Mouse (Mus musculus): Measurements from ENCODE around the gene Antxr1. TPM values are rescaled to one million over a fixed set of nuclear protein-coding genes. Genes with fewer than 3 reads are reported as not detected.

The Antxr1 gene
- polyA plus RNA-seq, 1 experiment from 2014 or later = 6.5 TPM

GRCm38 (mm10) chr6:87276941-87277340, 58.7 kb downstream of the Antxr1 start:
- 0 out of 2 replicates have a peak, but pooled peaks cover 6% of the 10 kb centered on the region for H3K36me3 ChIP-seq (ENCODE audit: control insufficient read depth, insufficient read depth, low read length)
- no peaks in the 10 kb centered on the region for H3K27me3 ChIP-seq (ENCODE audit: control insufficient read depth, insufficient read depth, low read length)
- WGBS = 91% methylated on average over 7 of the region's 7 CpGs
- no peak for ATAC-seq (ENCODE audit: insufficient number of reproducible peaks, insufficient read depth, low FRiP score, low read depth)
- H3K4me1 ChIP-seq (ENCODE audit: control insufficient read depth in 2 of 2, insufficient read depth in 2 of 2, low read length in 2 of 2) = peaks cover 16 to 28% of the 10 kb centered on the region in 2 experiments
- peaks cover 6% of the 10 kb centered on the region; the same call in 1 of the 2 replicates for H3K9me3 ChIP-seq (ENCODE audit: control insufficient read depth, low read length)
- no peak overlapping the region for H3K4me3 ChIP-seq (ENCODE audit: control insufficient read depth in 1 of 2, insufficient read depth in 1 of 2, low read depth in 1 of 2, low read length in 2 of 2)
- H3K4me2 ChIP-seq (ENCODE audit: low read length) = no peak overlapping the region
- H3K9ac ChIP-seq (ENCODE audit: low read length) = no peak overlapping the region
- H3K27ac ChIP-seq (replicated peaks in 1 of 2; ENCODE audit: control insufficient read depth in 1 of 2, insufficient read depth in 1 of 2, low read depth in 2 of 2, low read length in 2 of 2) = 0 out of 4 replicates have a peak overlapping the region, but pooled peaks of 1 of the 2 experiments have one; percentile 11

DNA sequence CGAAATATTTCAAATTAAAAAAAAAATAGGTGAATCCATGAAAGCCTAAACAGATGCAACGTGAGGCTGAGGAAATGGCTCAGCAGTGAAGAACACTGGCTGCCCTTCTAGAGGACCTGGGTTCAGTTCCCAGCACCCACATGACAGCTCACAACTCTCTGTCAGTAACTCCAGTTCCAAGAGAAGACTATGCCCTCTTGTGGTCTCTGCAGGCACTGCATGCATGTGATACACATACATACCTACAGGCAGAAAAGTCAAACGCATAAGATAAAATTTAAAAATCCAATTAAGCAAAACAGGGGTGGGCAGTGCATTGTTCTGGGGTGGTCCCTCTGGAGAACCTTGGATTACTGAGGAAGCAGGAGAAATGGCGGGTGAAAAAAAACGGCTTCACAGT, 60.8 kb downstream of the Antxr1 start:
- peaks cover 21 to 33% of the 10 kb centered on the region in 2 experiments for H3K4me1 ChIP-seq (ENCODE audit: control insufficient read depth in 2 of 2, insufficient read depth in 2 of 2, low read length in 2 of 2)

DNA sequence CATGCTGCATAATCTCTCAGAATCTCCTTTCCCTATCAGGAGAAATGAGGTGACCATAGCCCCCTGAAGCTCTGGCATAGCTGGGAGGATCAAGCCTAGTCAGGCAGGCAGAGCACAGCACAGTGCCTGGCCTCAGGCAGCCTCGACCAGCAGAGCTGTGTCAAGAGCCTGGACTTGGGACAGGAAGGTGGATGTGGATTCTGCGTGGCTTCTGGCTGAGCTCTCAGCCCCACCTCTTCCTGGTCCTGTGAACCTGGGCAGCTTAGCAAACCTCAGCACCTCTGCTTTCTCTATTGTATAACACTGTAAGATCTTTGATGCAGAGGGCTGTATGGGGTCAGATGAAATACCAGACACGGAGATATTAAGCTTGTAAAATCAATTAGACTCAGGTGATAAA, 61.8 kb downstream of the Antxr1 start:
- ATAC-seq (ENCODE audit: insufficient number of reproducible peaks, insufficient read depth, low FRiP score, low read depth) = no peak
- H3K4me1 ChIP-seq (ENCODE audit: control insufficient read depth in 2 of 2, insufficient read depth in 2 of 2, low read length in 2 of 2) = peaks cover 21 to 33% of the 10 kb centered on the region in 2 experiments
- 63% methylated on average over 3 of the region's 3 CpGs for WGBS

More for the DNA sequence above, 60.8 kb downstream of the Antxr1 start:
- Histone ChIP-seq H3K27ac (replicated peaks in 1 of 2; ENCODE audit: control insufficient read depth in 1 of 2, insufficient read depth in 1 of 2, low read depth in 2 of 2, low read length in 2 of 2) (no peak overlapping the region), H3K36me3 (ENCODE audit: control insufficient read depth, insufficient read depth, low read length) (0 out of 2 replicates have a peak, but pooled peaks cover 6% of the 10 kb centered on the region), H3K9ac (ENCODE audit: low read length) (no peak overlapping the region), H3K4me2 (ENCODE audit: low read length) (no peak overlapping the region), H3K4me3 (ENCODE audit: control insufficient read depth in 1 of 2, insufficient read depth in 1 of 2, low read depth in 1 of 2, low read length in 2 of 2) (no peak overlapping the region), H3K27me3 (ENCODE audit: control insufficient read depth, insufficient read depth, low read length) (no peaks in the 10 kb centered on the region), H3K9me3 (ENCODE audit: control insufficient read depth, low read length) (peaks cover 6% of the 10 kb centered on the region; the same call in 1 of the 2 replicates)
- WGBS = 96% methylated on average over 5 of the region's 5 CpGs
- no peak for ATAC-seq (ENCODE audit: insufficient number of reproducible peaks, insufficient read depth, low FRiP score, low read depth)

DNA sequence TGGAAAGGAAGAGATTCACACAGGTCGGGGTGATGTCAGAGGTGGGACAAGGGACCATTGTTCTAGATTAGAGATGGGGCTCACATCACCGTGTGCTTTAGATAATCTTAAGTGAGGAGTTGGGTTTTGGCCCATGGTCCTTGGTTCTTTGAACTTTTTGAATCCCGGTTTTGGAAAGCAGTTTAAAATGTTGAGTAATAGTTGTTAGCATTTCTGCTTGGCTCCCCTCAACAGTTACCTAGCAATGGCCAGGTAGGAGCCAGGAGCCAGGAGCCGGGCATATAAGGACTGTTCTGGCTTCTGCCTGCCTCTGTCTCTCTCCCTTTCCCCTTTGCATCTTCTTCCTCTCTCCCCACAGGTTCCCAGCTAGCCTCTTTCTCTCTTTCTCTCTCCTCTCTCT, 62.5 kb downstream of the Antxr1 start:
- no peak overlapping the region for H3K4me2 ChIP-seq (ENCODE audit: low read length)
- 0 out of 2 replicates have a peak, but pooled peaks cover 6% of the 10 kb centered on the region for H3K36me3 ChIP-seq (ENCODE audit: control insufficient read depth, insufficient read depth, low read length)
- peaks cover 19 to 33% of the 10 kb centered on the region in 2 experiments for H3K4me1 ChIP-seq (ENCODE audit: control insufficient read depth in 2 of 2, insufficient read depth in 2 of 2, low read length in 2 of 2)
- 76% methylated on average over 4 of the region's 4 CpGs for WGBS
- H3K27me3 ChIP-seq (ENCODE audit: control insufficient read depth, insufficient read depth, low read length) = no peaks in the 10 kb centered on the region
- H3K9ac ChIP-seq (ENCODE audit: low read length) = no peak overlapping the region
- H3K27ac ChIP-seq (replicated peaks in 1 of 2; ENCODE audit: control insufficient read depth in 1 of 2, insufficient read depth in 1 of 2, low read depth in 2 of 2, low read length in 2 of 2) = no peak overlapping the region
- H3K9me3 ChIP-seq (ENCODE audit: control insufficient read depth, low read length) = peaks cover 6% of the 10 kb centered on the region; the same call in 1 of the 2 replicates
- H3K4me3 ChIP-seq (ENCODE audit: control insufficient read depth in 1 of 2, insufficient read depth in 1 of 2, low read depth in 1 of 2, low read length in 2 of 2) = no peak overlapping the region
- ATAC-seq (ENCODE audit: insufficient number of reproducible peaks, insufficient read depth, low FRiP score, low read depth) = no peak

More for the DNA sequence above, 61.8 kb downstream of the Antxr1 start:
- Histone ChIP-seq H3K36me3 (ENCODE audit: control insufficient read depth, insufficient read depth, low read length) (0 out of 2 replicates have a peak, but pooled peaks cover 6% of the 10 kb centered on the region), H3K9me3 (ENCODE audit: control insufficient read depth, low read length) (peaks cover 6% of the 10 kb centered on the region; the same call in 1 of the 2 replicates), H3K4me2 (ENCODE audit: low read length) (no peak overlapping the region), H3K27ac (replicated peaks in 1 of 2; ENCODE audit: control insufficient read depth in 1 of 2, insufficient read depth in 1 of 2, low read depth in 2 of 2, low read length in 2 of 2) (no peak overlapping the region), H3K9ac (ENCODE audit: low read length) (no peak overlapping the region), H3K27me3 (ENCODE audit: control insufficient read depth, insufficient read depth, low read length) (no peaks in the 10 kb centered on the region), H3K4me3 (ENCODE audit: control insufficient read depth in 1 of 2, insufficient read depth in 1 of 2, low read depth in 1 of 2, low read length in 2 of 2) (no peak overlapping the region)

GRCm38 (mm10) chr6:87272202-87272601, 63.4 kb downstream of the Antxr1 start:
- Histone ChIP-seq H3K27me3 (ENCODE audit: control insufficient read depth, insufficient read depth, low read length) (no peaks in the 10 kb centered on the region), H3K4me3 (ENCODE audit: control insufficient read depth in 1 of 2, insufficient read depth in 1 of 2, low read depth in 1 of 2, low read length in 2 of 2) (no peak overlapping the region), H3K9ac (ENCODE audit: low read length) (no peak overlapping the region), H3K9me3 (ENCODE audit: control insufficient read depth, low read length) (peaks cover 6% of the 10 kb centered on the region; the same call in 1 of the 2 replicates), H3K36me3 (ENCODE audit: control insufficient read depth, insufficient read depth, low read length) (0 out of 2 replicates have a peak, but pooled peaks cover 6% of the 10 kb centered on the region), H3K27ac (replicated peaks in 1 of 2; ENCODE audit: control insufficient read depth in 1 of 2, insufficient read depth in 1 of 2, low read depth in 2 of 2, low read length in 2 of 2) (peak overlapping the region in 1 of 2 experiments; percentile 1; a peak in 1 of 4 replicates), H3K4me1 (ENCODE audit: control insufficient read depth in 2 of 2, insufficient read depth in 2 of 2, low read length in 2 of 2) (peaks cover 12 to 26% of the 10 kb centered on the region in 2 experiments), H3K4me2 (ENCODE audit: low read length) (no peak overlapping the region)
- WGBS = 53% methylated on average over 2 of the region's 2 CpGs
- ATAC-seq (ENCODE audit: insufficient number of reproducible peaks, insufficient read depth, low FRiP score, low read depth) = 0 out of 2 replicates have a peak, but pooled peaks have one; percentile 29

GRCm38 (mm10) chr6:87270452-87270851, 65.2 kb downstream of the Antxr1 start:
- Histone ChIP-seq H3K9ac (ENCODE audit: low read length) (no peak overlapping the region), H3K9me3 (ENCODE audit: control insufficient read depth, low read length) (peaks cover 6% of the 10 kb centered on the region; the same call in 1 of the 2 replicates), H3K27ac (replicated peaks in 1 of 2; ENCODE audit: control insufficient read depth in 1 of 2, insufficient read depth in 1 of 2, low read depth in 2 of 2, low read length in 2 of 2) (no peak overlapping the region), H3K27me3 (ENCODE audit: control insufficient read depth, insufficient read depth, low read length) (no peaks in the 10 kb centered on the region), H3K4me1 (ENCODE audit: control insufficient read depth in 2 of 2, insufficient read depth in 2 of 2, low read length in 2 of 2) (peaks cover 7 to 17% of the 10 kb centered on the region in 2 experiments; a peak in 3 of 4 replicates), H3K4me2 (ENCODE audit: low read length) (no peak overlapping the region), H3K36me3 (ENCODE audit: control insufficient read depth, insufficient read depth, low read length) (0 out of 2 replicates have a peak, but pooled peaks cover 6% of the 10 kb centered on the region), H3K4me3 (ENCODE audit: control insufficient read depth in 1 of 2, insufficient read depth in 1 of 2, low read depth in 1 of 2, low read length in 2 of 2) (no peak overlapping the region)
- WGBS = 31% methylated on average over 7 of the region's 7 CpGs
- no peak for ATAC-seq (ENCODE audit: insufficient number of reproducible peaks, insufficient read depth, low FRiP score, low read depth)

DNA sequence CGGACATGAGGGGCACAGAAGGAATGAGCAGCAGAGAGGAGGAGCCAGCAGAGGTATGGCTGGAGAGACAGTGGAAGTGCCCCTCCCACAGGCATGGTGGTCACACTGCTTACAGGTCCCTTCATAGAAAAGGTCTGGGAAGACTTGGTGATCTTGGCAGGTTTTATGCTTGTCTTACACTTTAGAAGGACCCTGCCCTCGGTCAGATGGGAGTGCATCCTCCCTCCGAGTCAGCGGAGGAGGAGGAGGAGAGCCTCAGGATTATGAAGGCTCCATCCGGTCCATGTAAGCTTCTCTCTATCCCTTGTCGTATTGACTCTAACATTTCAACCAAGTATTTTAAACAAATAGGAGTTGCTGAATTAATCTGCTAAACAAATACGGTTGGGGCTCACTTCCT, 65.7 kb downstream of the Antxr1 start:
- H3K4me1 ChIP-seq (ENCODE audit: control insufficient read depth in 2 of 2, insufficient read depth in 2 of 2, low read length in 2 of 2) = peaks cover 7 to 17% of the 10 kb centered on the region in 2 experiments; a peak in 3 of 4 replicates
- H3K9ac ChIP-seq (ENCODE audit: low read length) = no peak overlapping the region
- WGBS = 70% methylated on average over 7 of the region's 7 CpGs
- H3K4me3 ChIP-seq (ENCODE audit: control insufficient read depth in 1 of 2, insufficient read depth in 1 of 2, low read depth in 1 of 2, low read length in 2 of 2) = no peak overlapping the region
- peaks cover 6% of the 10 kb centered on the region; the same call in 1 of the 2 replicates for H3K9me3 ChIP-seq (ENCODE audit: control insufficient read depth, low read length)
- 0 out of 2 replicates have a peak, but pooled peaks cover 6% of the 10 kb centered on the region for H3K36me3 ChIP-seq (ENCODE audit: control insufficient read depth, insufficient read depth, low read length)
- H3K27ac ChIP-seq (replicated peaks in 1 of 2; ENCODE audit: control insufficient read depth in 1 of 2, insufficient read depth in 1 of 2, low read depth in 2 of 2, low read length in 2 of 2) = no peak overlapping the region
- no peak overlapping the region for H3K4me2 ChIP-seq (ENCODE audit: low read length)
- no peaks in the 10 kb centered on the region for H3K27me3 ChIP-seq (ENCODE audit: control insufficient read depth, insufficient read depth, low read length)
- no peak for ATAC-seq (ENCODE audit: insufficient number of reproducible peaks, insufficient read depth, low FRiP score, low read depth)
